Mouse (Mus musculus) cerebellum, postnatal 25 days (tissue): ENCODE data around the gene Gm6337.
A peak's percentile ranks its signal among the peaks of the same experiment; 100 is the strongest.
"Not testable (repeated sequence)": the region's sequence is repeated elsewhere in the genome, so short reads cannot be mapped to it uniquely, and the experiment has no call there.

ENCODE experiments used
- DNase-seq, 2 experiments: peaks; one replicate each; pipeline ENCODE4 v3.0.0; 2021; ENCODE audit warnings: mixed read lengths in 2 of 2

Gene Gm6337

DNA sequence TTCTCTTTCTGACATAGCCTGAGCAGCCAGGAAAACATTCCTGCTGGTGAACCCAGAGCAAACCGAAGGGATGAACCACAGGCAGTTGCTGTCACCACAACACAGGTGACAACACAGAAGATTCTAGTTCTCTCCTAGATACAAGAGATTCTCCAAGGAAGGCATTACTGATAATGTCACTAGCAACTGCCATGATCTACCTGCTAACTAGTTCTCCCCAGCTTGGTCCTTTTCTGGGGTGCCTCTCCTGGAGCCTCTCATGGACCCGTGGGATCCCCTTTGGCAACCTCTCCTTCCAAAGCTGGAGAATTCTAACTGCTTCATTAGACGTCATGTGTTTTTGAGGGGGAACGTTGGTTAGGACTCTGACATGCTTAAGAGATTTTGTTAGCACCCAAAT, at the start of gene Gm6337:
Gene Gm6337 (minus strand): TSS at position 101 of the 400 bp plus-strand sequence.
- not testable (repeated sequence) for DNase-seq

DNA sequence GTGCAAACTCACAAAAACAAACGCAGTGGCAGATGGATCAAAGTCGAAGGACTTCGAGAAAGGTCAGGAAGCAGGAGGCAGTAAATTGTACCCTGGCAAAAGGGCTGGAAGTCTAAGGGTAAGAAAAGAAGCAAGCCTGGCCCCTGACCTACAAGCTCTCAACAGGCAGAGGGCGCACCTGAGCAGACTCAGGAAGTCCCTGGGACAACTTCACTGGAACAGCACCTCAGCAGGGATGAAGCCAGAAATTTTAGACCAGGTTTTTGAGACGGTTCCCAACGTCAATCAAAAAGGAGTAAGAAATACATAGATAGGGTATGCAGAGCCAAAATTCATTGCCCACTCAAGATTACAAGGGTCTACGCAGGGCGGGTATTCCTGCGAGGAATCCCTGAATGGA, 49.4 kb upstream of the Gm6337 start:
- DNase-seq, result peak in 1 of 2 experiments; percentile 5

GRCm38 (mm10) chr14:6093842-6094241, 35.8 kb upstream of the Gm6337 start, which contains the start of gene Gm8206:
TSS of gene Gm8206 (minus strand) at chr14:6093942.
- not testable (repeated sequence) for DNase-seq
